Mouse (Mus musculus) lung, postnatal 0 days (tissue): ENCODE measurements around the gene Shld2.

Source experiments
- CTCF ChIP-seq: IDR thresholded peaks from 2 replicates; pipeline ENCODE4 v1.5.1; 2016; ENCODE audit warnings: antibody characterized with exemption, mild to moderate bottlenecking
- EP300 ChIP-seq: IDR thresholded peaks from 2 replicates; pipeline ENCODE4 v1.6.1; 2016; ENCODE audit warnings: antibody characterized with exemption, mild to moderate bottlenecking, control low read depth

DNA sequence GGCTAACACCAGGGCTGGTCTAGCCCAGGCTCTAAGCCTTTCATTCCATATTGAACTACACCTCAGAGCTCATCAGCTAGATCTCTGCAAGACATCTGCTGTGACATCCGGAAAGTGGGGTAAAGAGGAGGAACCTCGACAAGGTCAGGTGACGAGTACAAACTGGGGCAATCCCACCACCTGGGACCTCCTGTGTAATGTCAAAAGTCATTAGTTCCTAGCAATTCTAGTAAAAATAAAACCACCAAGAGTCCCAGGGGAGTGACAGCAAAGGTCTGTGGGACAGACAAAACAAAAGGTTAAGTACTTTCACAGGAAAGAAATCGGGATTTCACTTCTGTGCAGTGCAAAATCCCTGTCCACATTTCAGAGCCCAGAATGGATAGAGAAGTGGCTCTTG is 116.4 kb downstream of the Shld2 start:
- TF ChIP-seq EP300 (no peak), CTCF (no peak)
